Mouse (Mus musculus): Measurements from ENCODE around the gene Zfp563. TPM values are rescaled to one million over a fixed set of nuclear protein-coding genes. Genes with fewer than 3 reads are reported as not detected.

Gene Zfp563
- total RNA-seq (2021) = 1 to 10 TPM; 3.5 to 5.0 TPM
- long read RNA-seq, experiment 1, partial matches to known transcripts = 0 of 3 reads
- long read RNA-seq, experiment 1, other reads (novel, unspliced or antisense) = 2 of 3 reads
- long read RNA-seq, experiment 2, partial matches to known transcripts = 1 of 6 reads
- long read RNA-seq, experiment 2, other reads (novel, unspliced or antisense) = 2 of 6 reads

GRCm38 (mm10) chr17:33089220-33089949 lies at the start of gene Zfp563:
Zfp563 (plus strand) TSS chr17:33089310.
- Histone ChIP-seq H3K27ac (peak within 1 kb of the TSS; percentile 98), H3K4me3 (peak within 1 kb of the TSS; percentile 79)
- intact Hi-C loops (cut with DNase I) = loop anchor here (5.0 to 10.0 kb wide), 3 partner anchors 57 to 305 kb away; partner anchors contain the start of genes Zfp472, Zfp763 and Zfp871
- peak; percentile 97 for DNase-seq
- TF ChIP-seq CTCF (IDR thresholded peaks at IDR 0.05) = no peak

DNA sequence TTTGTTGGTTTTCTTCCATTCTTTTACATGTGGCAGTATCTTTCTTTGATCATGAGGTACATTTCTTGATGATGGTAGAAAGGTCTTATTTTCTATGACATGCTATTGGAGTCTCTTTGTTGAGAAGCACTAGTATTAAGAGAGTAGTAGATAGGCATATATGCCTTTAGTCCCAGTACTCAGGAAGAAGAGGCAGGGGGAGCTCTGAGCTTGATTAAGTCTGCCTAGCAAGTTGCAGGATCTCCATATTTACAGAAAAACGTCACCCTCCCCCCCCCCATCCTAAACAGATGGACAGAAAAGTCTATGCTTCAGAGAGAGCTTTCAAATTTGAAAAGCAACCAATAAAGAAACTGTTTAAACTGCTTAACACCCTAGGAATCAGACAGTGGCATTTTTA lies 30.3 kb upstream of the Zfp563 start:
- TF ChIP-seq CTCF (IDR thresholded peaks at IDR 0.05) = no peak
- Histone ChIP-seq H3K4me3 (no peak overlapping the region), H3K27ac (no peak overlapping the region)
- no peak for DNase-seq
- intact Hi-C loops (cut with DNase I) = no loop called here

DNA sequence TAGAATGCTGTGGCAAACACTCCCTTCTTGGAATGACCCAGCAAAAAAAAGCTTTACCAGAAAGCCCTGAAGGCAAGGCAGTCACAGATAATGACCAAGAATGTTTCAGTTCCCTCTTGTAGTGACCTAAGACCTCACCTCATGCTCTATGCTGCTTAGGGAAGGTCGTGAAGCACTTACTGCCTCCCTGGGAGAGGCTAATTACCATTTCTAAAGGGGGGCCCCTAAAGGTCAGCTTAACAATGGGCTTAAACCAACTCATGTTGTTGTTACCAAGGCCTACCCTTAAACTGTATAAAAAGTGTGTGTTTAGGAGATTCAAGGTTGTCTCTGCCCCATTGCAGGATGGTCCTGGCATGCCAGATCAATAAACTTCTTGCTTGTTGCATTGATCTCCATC lies 26.1 kb upstream of the Zfp563 start:
- no peak for DNase-seq
- no peak for TF ChIP-seq CTCF (IDR thresholded peaks at IDR 0.05)
- intact Hi-C loops (cut with DNase I) = no loop called here
- Histone ChIP-seq H3K4me3 (no peak overlapping the region), H3K27ac (no peak overlapping the region)

DNA sequence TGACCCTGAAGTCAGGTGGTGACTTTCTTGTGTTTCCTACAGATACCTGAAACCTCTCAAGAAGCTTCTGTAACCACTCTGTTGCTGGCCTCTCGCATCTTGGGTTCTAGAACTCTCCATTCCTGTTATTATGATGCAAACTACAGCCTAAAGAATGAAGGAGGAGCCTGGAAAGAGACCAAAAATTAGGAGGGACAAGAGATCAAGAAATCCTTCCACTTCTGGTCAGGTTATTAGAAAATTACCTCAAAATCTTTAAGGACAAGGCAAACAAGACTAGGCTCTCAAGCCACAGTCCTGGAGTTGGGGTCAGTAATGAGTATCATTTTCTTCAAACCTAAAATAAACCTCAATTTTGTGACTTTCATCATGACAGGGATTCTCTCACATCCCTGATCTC lies 21.2 kb upstream of the Zfp563 start, which contains the start of gene 4921501E09Rik:
TSS of gene 4921501E09Rik (minus strand) at position 101 of the 400 bp plus-strand sequence.
- Histone ChIP-seq H3K27ac (no peak within 1 kb of the TSS), H3K4me3 (no peak within 1 kb of the TSS)
- TF ChIP-seq CTCF (IDR thresholded peaks at IDR 0.05) = no peak
- DNase-seq = no peak
- intact Hi-C loops (cut with DNase I) = no loop called here

DNA sequence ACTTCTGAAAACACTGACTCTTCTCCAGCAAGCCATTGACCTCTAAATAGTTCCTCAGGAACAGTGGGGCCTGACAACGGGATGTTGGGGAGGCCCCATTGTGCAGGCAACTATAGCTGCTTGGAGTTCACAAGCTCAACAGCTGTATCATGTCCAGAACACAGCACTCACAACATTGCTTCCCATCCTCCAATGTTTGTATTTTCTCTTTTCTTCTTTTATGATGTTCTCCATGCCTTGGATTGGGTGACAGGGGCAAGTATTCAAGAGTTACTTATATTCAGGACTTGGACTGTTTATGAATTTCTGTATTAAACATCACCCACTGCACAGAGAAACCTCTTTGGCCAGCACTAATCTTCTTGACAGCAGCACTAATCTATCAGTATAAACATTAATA lies 2.5 kb downstream of the Zfp563 start:
- TF ChIP-seq CTCF (IDR thresholded peaks at IDR 0.05) = no peak
- no peak for DNase-seq
- Histone ChIP-seq H3K4me3 (peak overlapping the region; percentile 83), H3K27ac (peak overlapping the region; percentile 93)
- intact Hi-C loops (cut with DNase I) = loop anchor here (5.0 kb wide), 1 partner anchor 266 kb away; the partner anchor contains the start of gene Zfp81

DNA sequence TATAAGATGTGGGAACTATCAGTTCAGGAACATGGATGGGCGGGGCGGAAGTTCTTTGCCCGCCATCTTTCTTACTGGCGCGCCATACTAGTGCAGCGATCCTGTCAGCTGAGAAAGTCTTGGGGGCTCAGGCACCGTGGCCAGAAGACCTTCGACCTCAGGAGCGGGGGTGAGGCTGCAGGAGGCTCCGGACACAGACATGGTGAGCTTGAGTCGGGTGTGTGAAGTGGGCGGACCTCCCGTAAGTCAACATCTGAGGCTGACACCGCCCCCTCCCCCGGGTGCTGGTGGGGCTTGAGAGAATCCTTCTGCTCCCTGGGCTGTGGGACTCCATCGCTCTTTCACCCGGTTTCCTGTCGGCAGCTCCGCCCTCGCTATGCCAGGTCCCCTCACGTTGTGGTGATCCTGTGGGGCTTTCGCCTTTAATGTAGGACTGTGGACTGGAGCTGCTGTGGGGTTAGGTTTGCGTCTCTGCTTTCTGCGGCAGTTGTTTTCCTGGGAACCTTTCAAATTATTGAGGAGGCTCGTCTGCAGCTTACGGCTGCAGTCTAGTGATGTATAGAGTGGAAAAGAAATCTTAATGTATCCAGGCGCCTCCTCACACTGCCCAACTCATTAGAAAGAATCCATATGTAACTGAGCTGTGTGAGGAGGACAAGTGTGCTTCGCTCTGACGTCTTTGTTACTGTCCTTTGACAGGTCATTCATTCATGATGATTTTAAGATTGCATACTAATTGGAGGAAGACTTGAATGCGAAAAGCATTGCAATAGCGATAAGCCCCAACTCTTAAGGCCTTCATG lies 3.5 kb downstream of the Zfp563 start:
- no peak for TF ChIP-seq CTCF (IDR thresholded peaks at IDR 0.05)
- intact Hi-C loops (cut with DNase I) = loop anchor here (5.0 kb wide), 1 partner anchor 265 kb away; the partner anchor contains the start of gene Zfp81
- H3K27ac ChIP-seq = peak overlapping the region; percentile 93
- DNase-seq = peak; percentile 86
- peak overlapping the region; percentile 83 for H3K4me3 ChIP-seq

DNA sequence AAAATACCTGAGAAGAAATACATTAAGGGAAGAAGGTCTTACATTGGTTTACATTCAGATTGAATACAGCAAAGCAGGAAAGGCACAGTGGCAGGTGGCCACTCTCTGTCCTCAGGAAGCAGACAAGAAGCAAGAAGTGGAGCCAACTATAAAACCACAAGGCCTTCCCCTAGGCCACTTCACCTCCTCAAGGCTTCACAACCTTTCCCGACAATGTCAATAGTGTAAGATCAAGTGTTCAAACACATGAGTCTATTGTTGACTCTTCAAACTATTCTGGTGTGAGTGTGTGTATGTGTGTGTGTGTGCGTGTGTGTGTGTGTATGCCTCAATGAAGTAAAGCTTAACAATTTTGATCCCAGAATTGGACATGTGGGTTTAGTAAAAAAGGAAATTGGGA lies 8.3 kb downstream of the Zfp563 start:
- no peak for DNase-seq
- no peak for TF ChIP-seq CTCF (IDR thresholded peaks at IDR 0.05)
- no peak overlapping the region for H3K4me3 ChIP-seq
- H3K27ac ChIP-seq = no peak overlapping the region
- intact Hi-C loops (cut with DNase I) = no loop called here

DNA sequence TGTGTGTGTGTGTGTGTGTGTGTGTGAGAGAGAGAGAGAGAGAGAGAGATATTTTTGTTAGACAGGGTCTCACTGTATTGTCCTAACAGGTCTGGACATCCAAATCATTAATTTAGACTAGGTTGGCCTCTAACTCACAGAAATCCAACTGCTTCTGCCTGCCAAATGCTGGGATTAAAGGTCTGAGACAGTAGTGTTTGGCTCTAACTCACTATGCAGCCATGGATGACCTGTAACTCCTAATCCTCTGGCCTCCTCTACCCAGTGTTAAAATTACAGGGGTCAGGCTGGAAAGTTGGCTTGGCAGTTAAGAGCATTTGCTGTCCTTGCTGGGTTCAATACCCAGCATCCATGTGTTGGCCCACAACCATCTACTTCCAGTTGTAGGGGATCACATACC lies 35.4 kb downstream of the Zfp563 start:
- no peak for TF ChIP-seq CTCF (IDR thresholded peaks at IDR 0.05)
- H3K4me3 ChIP-seq = no peak overlapping the region
- no peak for DNase-seq
- intact Hi-C loops (cut with DNase I) = no loop called here
- no peak overlapping the region for H3K27ac ChIP-seq

GRCm38 (mm10) chr17:33126257-33126656 lies 37.1 kb downstream of the Zfp563 start:
- no peak for DNase-seq
- intact Hi-C loops (cut with DNase I) = no loop called here
- Histone ChIP-seq H3K27ac (no peak overlapping the region), H3K4me3 (no peak overlapping the region)
- TF ChIP-seq CTCF (IDR thresholded peaks at IDR 0.05) = no peak

GRCm38 (mm10) chr17:33139261-33139820 lies 50.2 kb downstream of the Zfp563 start, which contains the start of gene Morc2b:
Morc2b (minus strand) TSS chr17:33139683.
- intact Hi-C loops (cut with DNase I) = no loop called here
- DNase-seq = no peak
- H3K27ac ChIP-seq = no peak within 1 kb of the TSS

More at GRCm38 (mm10) chr17:33139261-33139820, 50.2 kb downstream of the Zfp563 start, which contains the start of gene Morc2b:
- TF ChIP-seq CTCF (IDR thresholded peaks at IDR 0.05) = no peak
- H3K4me3 ChIP-seq = no peak within 1 kb of the TSS

Other genes with a start within 250 kb of the Zfp563 start
- gene Zfp870, start 197.7 kb upstream of the Zfp563 start, total RNA-seq (2021) = 1 to 10 TPM; 6.7 to 8.5 TPM
- under 1 TPM in 1 of 2 experiments, not detected in 1; 0.17 TPM for gene Cyp4f14, start 172.0 kb upstream of the Zfp563 start, total RNA-seq (2021)
- 10 to 100 TPM in 1 of 2 experiments, 1 to 10 TPM in 1; 8.8 to 11.0 TPM for gene Cyp4f13, start 141.9 kb upstream of the Zfp563 start, total RNA-seq (2021)
- gene Zfp472, start 123.5 kb upstream of the Zfp563 start, total RNA-seq (2021) = 1 to 10 TPM; 1.1 to 1.2 TPM
- 1 to 10 TPM; 4.4 to 5.0 TPM for gene Zfp952, start 96.2 kb upstream of the Zfp563 start, total RNA-seq (2021)
- gene Zfp763, start 55.9 kb upstream of the Zfp563 start, total RNA-seq (2021) = 1 to 10 TPM; 2.6 to 3.2 TPM
- not detected for gene 4921501E09Rik, start 21.3 kb upstream of the Zfp563 start, total RNA-seq (2021)
- under 1 TPM; 0.28 to 0.59 TPM for gene Morc2b, start 50.4 kb downstream of the Zfp563 start, total RNA-seq (2021)
- not detected for gene Olfr55, start 79.1 kb downstream of the Zfp563 start, total RNA-seq (2021)
- not detected for gene Olfr239, start 102.0 kb downstream of the Zfp563 start, total RNA-seq (2021)
- gene Olfr1564, start 132.4 kb downstream of the Zfp563 start, total RNA-seq (2021) = under 1 TPM; 0.18 to 0.42 TPM
- 1 to 10 TPM; 4.7 to 5.7 TPM for gene Zfp955a, start 165.8 kb downstream of the Zfp563 start, total RNA-seq (2021)
- gene Olfr63, start 175.4 kb downstream of the Zfp563 start, total RNA-seq (2021) = not detected
- 10 to 100 TPM in 1 of 2 experiments, 1 to 10 TPM in 1; 9.4 to 13.5 TPM for gene Zfp955b, start 200.2 kb downstream of the Zfp563 start, total RNA-seq (2021)